ENCODE assay signal across 24 mouse cellular contexts in genomic region chr6:116038222-116038621, GRCm38 (mm10). TPM values are rescaled to one million over a fixed set of nuclear protein-coding genes. Genes with fewer than 3 reads are reported as not detected.
DNase-seq lines count a peak whose midpoint lies in the region; ATAC-seq lines count a peak whose summit lies in the region.
"Had no signal": no experiment of that assay in that cellular context is flagged by ENCODE, and none has a peak within 500 bp of the region (broad histone marks: within the 10 kb centered on the region; RNA-seq: fewer than 3 reads in every experiment).

No protein-coding gene starts in this region.

- H3K36me3 ChIP-seq in liver, embryonic 12.5 days = peaks cover 7% of the 10 kb centered on the region; the same call in 1 of the 2 replicates
- H3K36me3 ChIP-seq: liver, embryonic 15.5 days had no signal

- H3K27me3 ChIP-seq in liver, embryonic 12.5 days (replicated peaks) = no peaks in the 10 kb centered on the region
- H3K27me3 ChIP-seq: embryonic facial prominence, embryonic 13.5 days; forebrain, embryonic 12.5 days; heart, embryonic 12.5 days; liver, embryonic 15.5 days; neural tube, embryonic 15.5 days had no signal

- peaks cover 26% of the 10 kb centered on the region for H3K4me1 ChIP-seq in liver, embryonic 12.5 days
- H3K4me1 ChIP-seq: embryonic facial prominence, embryonic 13.5 days; forebrain, embryonic 12.5 days had no signal

- no peak overlapping the region for H3K9ac ChIP-seq in liver, embryonic 12.5 days
- H3K9ac ChIP-seq: embryonic facial prominence, embryonic 13.5 days; forebrain, embryonic 12.5 days; heart, embryonic 12.5 days; liver, embryonic 15.5 days; neural tube, embryonic 15.5 days had no signal

- 15% methylated on average over 2 of the region's 2 CpGs for WGBS in liver, embryonic 12.5 days (ENCODE audit: insufficient replicate concordance)

- H3K9me3 ChIP-seq in liver, embryonic 12.5 days (replicated peaks) = peaks cover 3% of the 10 kb centered on the region; the same call in 1 of the 2 replicates

- peak overlapping the region; percentile 22; the same call in 1 of the 2 replicates for H3K4me2 ChIP-seq in liver, embryonic 12.5 days
- H3K4me2 ChIP-seq: embryonic facial prominence, embryonic 13.5 days; forebrain, embryonic 12.5 days; heart, embryonic 12.5 days; liver, embryonic 15.5 days; midbrain, embryonic 11.5 days; neural tube, embryonic 15.5 days had no signal

- DNase-seq in MEL-GATA-1-ER (ENCODE audit: extremely low read depth, low read depth) = peak; percentile 39
- DNase-seq in c-Kit-positive CD71-negative TER-119-negative erythroid progenitor cells, embryonic 14.5 days (ENCODE audit: low read depth) = peak; percentile 13
- DNase-seq in spleen, postnatal 36 days (ENCODE audit: low spot score in 2 of 2) = no peak
- no peak for DNase-seq in ovary, postnatal 14 days (ENCODE audit: low spot score)
- no peak for DNase-seq in frontal cortex, adult 2 months (ENCODE audit: extremely low spot score in 1 of 2, low spot score in 1 of 2)
- DNase-seq: adrenal gland, postnatal 10 days; cerebellum, adult 11 months; cerebellum, postnatal 14 days; gastrocnemius, postnatal 10 days; heart, postnatal 10 days; spleen, adult 18-20 months had no signal

- peak; percentile 80 for ATAC-seq in liver, embryonic 12.5 days
- ATAC-seq in megakaryocyte-erythroid progenitor cell, adult 5-6 weeks (replicated peaks; ENCODE audit: low FRiP score, low TSS enrichment, poor library complexity, severe bottlenecking) = peak; percentile 94
- ATAC-seq: hindbrain, postnatal 0 days; intestine, embryonic 16.5 days; lung, postnatal 0 days had no signal

- no peak overlapping the region for H3K4me3 ChIP-seq in liver, embryonic 12.5 days
- H3K4me3 ChIP-seq: embryonic facial prominence, embryonic 13.5 days; erythroblast, embryonic 14.5 days; forebrain, embryonic 12.5 days; heart, embryonic 12.5 days; hindbrain, embryonic 10.5 days; liver, embryonic 15.5 days; neural tube, embryonic 15.5 days had no signal

- no peak overlapping the region for H3K27ac ChIP-seq in liver, embryonic 12.5 days
- H3K27ac ChIP-seq: embryonic facial prominence, embryonic 13.5 days; forebrain, embryonic 12.5 days; hindbrain, embryonic 10.5 days; hindbrain, postnatal 0 days; liver, embryonic 15.5 days; neural tube, embryonic 15.5 days had no signal

RNA-seq across cellular contexts. Expression of gene Plxnd1, which starts 43.4 kb away (rescaled TPM):
- polyA plus RNA-seq in liver, embryonic 12.5 days (2016; fragmentation: Nextera tagmentation; extraction: Ambion mirVana) = 16.2 TPM in 2 replicates
- 0.72 and 1.6 TPM in 2 replicates for total RNA-seq in megakaryocyte-erythroid progenitor cell, adult 5-6 weeks (2014; fragmentation: Nextera tagmentation)
- total RNA-seq in megakaryocyte-erythroid progenitor cell, adult 5-6 weeks (2017) = 0.11 and 1.4 TPM in 2 replicates
- 56.5 and 73.7 TPM in 2 replicates for polyA plus RNA-seq in frontal cortex, adult 2 months (2012; rRNA removed)

Comparison
In these comparisons a context has a peak if more than half of its experiments do, and no peak if none do; other contexts are left out.
1. DNase-seq: peak in MEL-GATA-1-ER (single experiment) and c-Kit-positive CD71-negative TER-119-negative erythroid progenitor cells, embryonic 14.5 days (single experiment); none in spleen, postnatal 36 days (0 of 2), ovary, postnatal 14 days (single experiment) and frontal cortex, adult 2 months (0 of 2).